Mouse (Mus musculus) bone marrow, adult 2 months (tissue): ENCODE data around the gene Trp53tg5. TPM values are rescaled to one million over a fixed set of nuclear protein-coding genes. Genes with fewer than 3 reads are reported as not detected.

Experiments used
- H3K27ac ChIP-seq: fragments of 200-500 bp; 2 replicates; pipeline ENCODE4 v1.5.1; 2012; ENCODE audit warnings: low read depth, mild to moderate bottlenecking, control low read depth, inconsistent platforms, low read length; ENCODE audit not compliant: control insufficient read depth, poor library complexity, insufficient read depth
- H3K4me1 ChIP-seq: fragments of 200-500 bp; 2 replicates; pipeline ENCODE4 v1.6.1; 2011; ENCODE audit warnings: low read length; ENCODE audit not compliant: control insufficient read depth, insufficient read depth
- H3K4me3 ChIP-seq: fragments of 200-500 bp; replicated peaks from 2 replicates; pipeline ENCODE3; 2011; ENCODE audit warnings: mild to moderate bottlenecking, low read depth, low read length, control low read depth; ENCODE audit not compliant: control insufficient read depth
- CTCF ChIP-seq: fragments of 200-500 bp; IDR thresholded peaks from 2 replicates; pipeline ENCODE4 v1.5.1; 2011; ENCODE audit warnings: low read length, control low read depth; ENCODE audit not compliant: control insufficient read depth, insufficient read depth
- POLR2A ChIP-seq: fragments of 200-500 bp; IDR thresholded peaks from 2 replicates; pipeline ENCODE4 v1.6.1; 2011; ENCODE audit warnings: low read depth, mild to moderate bottlenecking, control low read depth, low read length, borderline replicate concordance; ENCODE audit not compliant: control insufficient read depth
- WGBS: fragments of 180-500 bp; shearing (Covaris S2); methylation state at CpG from one replicate; pipeline ENCODE4 v1.1.7; 2018; 5-methylcytosine and 5-hydroxymethylcytosine counted together
- polyA plus RNA-seq: library from polyadenylated mRNA; stranded (reverse); fragments of >200 nt; gene quantifications from 2 replicates; pipeline ENCODE4 v1.2.4, GENCODE M21; 2011; ENCODE audit warnings: low replicate concordance; ENCODE audit not compliant: missing spikeins, insufficient read depth, insufficient read length

The Trp53tg5 gene
- polyA plus RNA-seq, 1 experiment: not detected

DNA sequence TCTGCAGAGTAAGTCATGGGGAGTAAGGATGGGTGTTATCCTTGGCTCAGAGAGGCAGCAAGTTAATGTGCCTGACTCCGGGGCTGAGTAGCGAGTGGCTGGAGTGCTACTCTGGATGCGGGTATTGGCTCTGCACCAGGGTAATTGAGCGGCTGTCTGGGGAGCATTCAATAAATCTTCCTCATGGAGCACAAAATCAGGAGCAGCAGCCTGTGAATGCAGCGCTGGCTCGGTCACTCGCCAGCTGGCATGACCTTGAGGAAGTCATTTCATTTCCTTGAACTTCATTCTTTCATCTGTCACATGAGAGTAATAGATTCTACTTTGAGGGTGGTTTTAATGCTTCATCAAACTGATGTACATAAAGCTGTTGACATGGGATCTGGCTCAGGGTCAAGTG is 27.0 kb upstream of the Trp53tg5 start:
- H3K27ac ChIP-seq: no peak overlapping the region
- 90% methylated on average over 7 of the region's 7 CpGs for WGBS
- H3K4me3 ChIP-seq: no peak overlapping the region
- TF ChIP-seq POLR2A: no peak
- no peak for TF ChIP-seq CTCF
- no peaks in the 10 kb centered on the region for H3K4me1 ChIP-seq

DNA sequence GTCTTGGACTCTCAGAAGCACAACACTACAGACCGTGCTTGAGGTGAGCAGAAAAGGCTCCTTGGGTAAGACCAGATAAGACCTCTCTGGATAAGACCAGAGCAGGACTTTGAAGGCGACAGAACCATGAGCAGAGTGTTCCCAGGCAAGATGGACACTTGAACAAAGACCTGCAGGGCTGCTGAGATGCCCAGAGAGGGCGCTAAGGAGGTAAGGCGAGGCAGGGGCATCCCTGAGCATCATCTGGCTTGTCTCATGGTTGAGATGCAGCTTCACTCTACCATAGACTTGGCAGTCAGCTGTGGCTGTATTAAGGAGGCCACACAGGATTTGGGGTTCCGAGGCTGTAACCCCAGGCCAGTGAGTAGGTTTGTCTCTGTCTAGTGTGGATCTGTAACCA is 25.8 kb upstream of the Trp53tg5 start:
- Histone ChIP-seq H3K4me1 (no peaks in the 10 kb centered on the region), H3K4me3 (no peak overlapping the region), H3K27ac (no peak overlapping the region)
- TF ChIP-seq POLR2A (no peak), CTCF (no peak)
- 81% methylated on average over 5 of the region's 5 CpGs for WGBS

DNA sequence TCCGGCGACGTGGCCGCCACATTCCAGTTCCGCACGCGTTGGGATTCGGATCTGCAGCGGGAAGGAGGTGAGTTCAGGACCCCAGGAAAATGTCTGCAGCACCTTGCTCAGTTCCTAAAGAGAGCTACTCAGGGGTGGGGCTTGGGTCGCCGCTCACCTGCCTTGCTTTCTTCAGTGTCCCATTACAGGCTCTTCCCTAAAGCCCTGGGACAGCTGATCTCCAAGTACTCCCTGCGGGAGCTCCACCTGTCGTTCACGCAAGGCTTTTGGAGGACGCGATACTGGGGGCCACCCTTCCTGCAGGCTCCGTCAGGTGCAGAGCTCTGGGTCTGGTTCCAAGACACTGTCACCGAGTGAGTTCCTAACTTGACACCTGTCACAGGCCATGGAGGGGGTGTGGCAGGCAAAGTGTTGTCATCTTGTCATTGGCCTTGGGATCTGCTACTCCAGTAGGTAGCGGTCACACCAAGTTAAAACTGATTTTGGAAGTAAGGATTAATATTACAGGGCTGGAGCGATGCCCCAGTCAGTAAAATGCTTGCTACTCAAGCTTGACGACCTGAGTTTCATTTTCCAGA is 24.3 kb upstream of the Trp53tg5 start:
- WGBS: 5% methylated on average over 21 of the region's 21 CpGs
- H3K4me1 ChIP-seq: no peaks in the 10 kb centered on the region
- TF ChIP-seq CTCF: no peak
- TF ChIP-seq POLR2A: no peak
- H3K4me3 ChIP-seq: peak overlapping the region; percentile 92
- peak overlapping the region; percentile 9; the same call in 1 of the 2 replicates for H3K27ac ChIP-seq

DNA sequence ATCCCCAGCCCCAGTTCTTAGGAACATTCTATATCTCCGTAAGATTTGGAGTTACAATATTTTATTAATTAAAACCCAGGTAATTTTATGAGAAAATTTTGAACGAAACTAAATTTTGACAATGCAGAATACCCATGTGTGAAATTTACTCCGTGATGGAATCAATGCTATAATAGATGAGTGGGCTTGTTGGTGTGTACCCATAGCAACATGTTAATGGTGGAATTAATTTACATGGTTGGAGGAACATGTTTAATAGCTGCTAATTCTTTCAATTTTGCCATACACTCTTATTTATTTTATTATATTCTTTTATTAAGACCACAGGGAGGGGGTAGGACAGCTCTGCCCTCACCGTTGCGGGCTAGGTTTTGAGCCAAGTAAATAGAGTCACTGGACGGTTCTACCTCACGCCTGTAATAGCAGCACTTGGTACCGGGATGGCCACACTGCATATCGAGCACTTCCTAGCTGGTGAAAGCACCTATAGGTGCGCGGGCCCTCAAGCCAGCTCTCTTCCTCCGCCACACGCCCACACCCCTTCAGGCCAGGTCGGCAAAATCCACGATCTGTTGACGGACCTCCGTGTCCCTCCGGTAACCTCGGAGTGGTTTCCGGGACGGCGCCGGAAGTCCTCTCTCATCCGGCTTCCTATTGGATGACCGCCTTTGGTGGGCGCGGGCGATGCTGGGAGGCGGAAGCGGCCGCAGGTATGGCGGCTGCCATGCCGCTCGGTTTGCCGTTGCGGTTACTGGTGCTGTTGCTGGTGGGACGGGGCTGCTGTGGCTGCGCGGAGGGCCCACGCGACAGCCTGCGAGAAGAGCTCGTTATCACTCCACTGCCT is 23.5 kb upstream of the Trp53tg5 start, which contains the start of gene Pigt:
Pigt (plus strand) TSS at position 674 of the 844 bp plus-strand sequence.
- WGBS: 4% methylated on average over 43 of the region's 43 CpGs
- TF ChIP-seq CTCF: no peak
- TF ChIP-seq POLR2A: peak; percentile 94; the same call in 1 of the 2 replicates
- Histone ChIP-seq H3K4me3 (peak within 1 kb of the TSS; percentile 92), H3K27ac (peak within 1 kb of the TSS; percentile 41), H3K4me1 (no peaks in the 10 kb centered on the region)

DNA sequence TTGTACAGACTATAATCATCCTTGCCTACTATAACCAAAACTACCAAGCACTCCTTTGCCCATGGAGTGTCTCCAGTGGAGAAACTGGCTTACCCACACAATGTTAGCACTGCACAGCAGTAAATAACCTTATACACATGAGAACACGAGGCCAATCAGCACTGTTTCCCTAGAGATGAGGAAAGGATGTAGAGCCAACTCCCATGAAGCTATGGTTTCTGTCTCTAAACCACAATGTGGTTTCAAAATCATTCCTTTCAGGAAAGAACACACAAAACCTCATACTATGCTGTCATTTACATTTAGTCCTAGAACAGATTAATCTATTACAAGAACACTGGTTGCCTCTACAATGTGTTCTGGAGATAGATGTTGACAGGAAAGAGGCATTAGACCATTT is 22.8 kb upstream of the Trp53tg5 start:
- no peak for TF ChIP-seq POLR2A
- no peak for TF ChIP-seq CTCF
- 0% methylated on average over 1 of the region's 1 CpGs for WGBS
- Histone ChIP-seq H3K4me3 (no peak overlapping the region), H3K4me1 (no peaks in the 10 kb centered on the region), H3K27ac (no peak overlapping the region)

DNA sequence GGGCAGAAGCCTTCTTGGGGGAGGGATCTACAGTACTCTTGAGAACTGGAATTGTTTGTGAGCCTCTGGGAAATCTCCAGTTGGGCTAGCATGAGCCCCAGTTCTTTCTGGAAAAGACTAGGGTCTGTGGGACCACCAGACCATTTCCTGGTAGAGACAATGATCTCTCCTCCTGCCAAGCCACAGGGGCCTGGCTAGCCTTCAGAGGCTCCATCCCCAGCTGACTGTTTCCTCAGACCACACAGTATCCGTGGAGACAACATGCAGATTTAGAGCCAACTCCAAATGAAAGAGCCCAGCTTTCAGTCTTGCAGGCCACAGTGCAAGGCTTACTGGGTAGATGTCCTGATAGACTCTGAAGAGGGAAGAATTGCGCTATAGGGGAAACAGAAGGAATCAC is 20.6 kb upstream of the Trp53tg5 start:
- no peaks in the 10 kb centered on the region for H3K4me1 ChIP-seq
- no peak overlapping the region for H3K27ac ChIP-seq
- 70% methylated on average over 2 of the region's 2 CpGs for WGBS
- H3K4me3 ChIP-seq: no peak overlapping the region
- TF ChIP-seq POLR2A (no peak), CTCF (no peak)

DNA sequence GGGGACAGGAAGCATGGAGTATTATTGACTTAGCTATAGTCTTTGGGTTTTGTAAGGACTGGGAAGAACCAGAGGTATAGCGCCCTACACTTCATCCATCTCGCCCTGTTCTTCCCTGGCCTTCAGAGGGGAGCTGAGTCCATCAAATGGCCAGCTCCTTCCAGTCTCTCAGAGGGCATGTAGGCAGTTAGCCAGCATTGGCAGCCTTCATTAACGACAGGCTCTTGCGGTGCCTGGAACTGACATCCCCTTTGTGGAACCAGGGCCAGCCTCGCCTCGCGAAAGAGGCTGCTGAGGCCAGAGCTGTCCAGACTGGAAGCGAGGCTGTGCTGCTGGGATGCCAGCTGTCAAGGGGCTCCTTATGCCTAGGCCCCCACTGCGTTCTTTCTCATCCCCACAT is 14.3 kb upstream of the Trp53tg5 start:
- H3K27ac ChIP-seq: no peak overlapping the region
- H3K4me3 ChIP-seq: no peak overlapping the region
- TF ChIP-seq CTCF: no peak
- no peak for TF ChIP-seq POLR2A
- H3K4me1 ChIP-seq: no peaks in the 10 kb centered on the region; the same call in 1 of the 2 replicates
- WGBS: 77% methylated on average over 9 of the region's 9 CpGs

DNA sequence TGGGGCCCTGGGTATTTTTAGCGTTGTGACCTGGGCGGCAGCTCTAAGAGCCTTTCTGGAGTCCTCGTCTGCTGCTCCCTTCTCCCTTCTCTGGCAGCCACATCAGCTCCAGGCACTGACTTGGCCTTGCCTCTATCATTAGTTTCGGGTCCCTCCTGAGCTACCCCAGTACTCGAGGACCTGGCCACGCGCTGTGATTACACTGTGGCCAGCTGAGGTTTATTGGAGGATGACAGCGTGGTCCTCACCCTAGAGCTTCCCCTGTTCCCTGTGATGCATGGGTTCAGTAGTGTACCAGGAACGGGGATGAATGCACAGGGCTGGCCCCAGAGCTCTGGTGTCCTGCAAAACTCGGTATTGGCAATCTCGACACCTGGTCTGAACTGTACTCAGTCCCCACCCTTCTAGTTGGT is 13.6 kb upstream of the Trp53tg5 start:
- no peaks in the 10 kb centered on the region; the same call in 1 of the 2 replicates for H3K4me1 ChIP-seq
- H3K4me3 ChIP-seq: no peak overlapping the region
- WGBS: 22% methylated on average over 11 of the region's 11 CpGs
- no peak overlapping the region for H3K27ac ChIP-seq
- no peak for TF ChIP-seq POLR2A
- no peak for TF ChIP-seq CTCF
